Mouse (Mus musculus): ENCODE results near the gene Umad1. TPM values are rescaled to one million over a fixed set of nuclear protein-coding genes. Genes with fewer than 3 reads are reported as not detected.
"Not testable (repeated sequence)": the region's sequence is repeated elsewhere in the genome, so short reads cannot be mapped to it uniquely, and the experiment has no call there.

Umad1 gene
- polyA plus RNA-seq, 1 experiment from 2014 or later: 17.9 TPM

GRCm38 (mm10) chr6:8299066-8299863, 40.2 kb downstream of the Umad1 start:
- Histone ChIP-seq H3K4me3 (ENCODE audit: low read depth, low read length) (no peak overlapping the region), H3K27me3 (ENCODE audit: control insufficient read depth, insufficient read depth, low read length) (no peaks in the 10 kb centered on the region), H3K9ac (ENCODE audit: low read length) (no peak overlapping the region), H3K36me3 (ENCODE audit: control insufficient read depth, insufficient read depth, low read length) (no peaks in the 10 kb centered on the region), H3K4me2 (replicated peaks; ENCODE audit: low read depth) (no peak overlapping the region), H3K4me1 (replicated peaks; ENCODE audit: control insufficient read depth, insufficient read depth) (no peaks in the 10 kb centered on the region), H3K27ac (replicated peaks) (no peak overlapping the region), H3K9me3 (ENCODE audit: control insufficient read depth, low read length) (no peaks in the 10 kb centered on the region)
- no peak for DNase-seq (ENCODE audit: low spot score)
- ATAC-seq (ENCODE audit: low FRiP score, low TSS enrichment): no peak
- TF ChIP-seq EP300 (optimal IDR thresholded peaks at IDR 0.05) (no peak), CTCF (IDR thresholded peaks at IDR 0.05; ENCODE audit: low read depth) (no peak)
- WGBS: 82% methylated on average over 6 of the region's 6 CpGs

- Histone ChIP-seq H3K4me2 (replicated peaks; ENCODE audit: low read depth) (no peak overlapping the region), H3K9me3 (ENCODE audit: control insufficient read depth, low read length) (no peaks in the 10 kb centered on the region), H3K27ac (replicated peaks) (no peak overlapping the region), H3K4me3 (ENCODE audit: low read depth, low read length) (no peak overlapping the region), H3K4me1 (replicated peaks; ENCODE audit: control insufficient read depth, insufficient read depth) (no peaks in the 10 kb centered on the region), H3K27me3 (ENCODE audit: control insufficient read depth, insufficient read depth, low read length) (no peaks in the 10 kb centered on the region), H3K36me3 (ENCODE audit: control insufficient read depth, insufficient read depth, low read length) (no peaks in the 10 kb centered on the region), H3K9ac (ENCODE audit: low read length) (no peak overlapping the region)
- WGBS: 67% methylated on average over 6 of the region's 6 CpGs
- ATAC-seq (ENCODE audit: low FRiP score, low TSS enrichment) (no peak), DNase-seq (ENCODE audit: low spot score) (no peak)
- TF ChIP-seq EP300 (optimal IDR thresholded peaks at IDR 0.05) (no peak), CTCF (IDR thresholded peaks at IDR 0.05; ENCODE audit: low read depth) (no peak)
Observed at GRCm38 (mm10) chr6:8307878-8308775, 49.0 kb downstream of the Umad1 start.

- TF ChIP-seq EP300 (optimal IDR thresholded peaks at IDR 0.05): no peak
- TF ChIP-seq CTCF (IDR thresholded peaks at IDR 0.05; ENCODE audit: low read depth): no peak
- Histone ChIP-seq H3K27ac (replicated peaks) (no peak overlapping the region), H3K36me3 (ENCODE audit: control insufficient read depth, insufficient read depth, low read length) (no peaks in the 10 kb centered on the region), H3K4me2 (replicated peaks; ENCODE audit: low read depth) (no peak overlapping the region), H3K9me3 (ENCODE audit: control insufficient read depth, low read length) (no peaks in the 10 kb centered on the region), H3K9ac (ENCODE audit: low read length) (no peak overlapping the region), H3K27me3 (ENCODE audit: control insufficient read depth, insufficient read depth, low read length) (no peaks in the 10 kb centered on the region), H3K4me1 (replicated peaks; ENCODE audit: control insufficient read depth, insufficient read depth) (no peaks in the 10 kb centered on the region), H3K4me3 (ENCODE audit: low read depth, low read length) (no peak overlapping the region)
- ATAC-seq (ENCODE audit: low FRiP score, low TSS enrichment) (no peak), DNase-seq (ENCODE audit: low spot score) (no peak)
- 85% methylated on average over 2 of the region's 2 CpGs for WGBS
Observed at GRCm38 (mm10) chr6:8312554-8312953, 53.5 kb downstream of the Umad1 start.

- TF ChIP-seq EP300 (optimal IDR thresholded peaks at IDR 0.05) (no peak), CTCF (IDR thresholded peaks at IDR 0.05; ENCODE audit: low read depth) (no peak)
- DNase-seq (ENCODE audit: low spot score): no peak
- Histone ChIP-seq H3K9ac (ENCODE audit: low read length) (no peak overlapping the region), H3K27ac (replicated peaks) (no peak overlapping the region), H3K36me3 (ENCODE audit: control insufficient read depth, insufficient read depth, low read length) (no peaks in the 10 kb centered on the region), H3K4me2 (replicated peaks; ENCODE audit: low read depth) (no peak overlapping the region), H3K4me1 (replicated peaks; ENCODE audit: control insufficient read depth, insufficient read depth) (no peaks in the 10 kb centered on the region), H3K9me3 (ENCODE audit: control insufficient read depth, low read length) (no peaks in the 10 kb centered on the region), H3K4me3 (ENCODE audit: low read depth, low read length) (no peak overlapping the region), H3K27me3 (ENCODE audit: control insufficient read depth, insufficient read depth, low read length) (no peaks in the 10 kb centered on the region)
- no peak for ATAC-seq (ENCODE audit: low FRiP score, low TSS enrichment)
Observed at GRCm38 (mm10) chr6:8316201-8316600, 57.1 kb downstream of the Umad1 start.

- no peaks in the 10 kb centered on the region for H3K4me1 ChIP-seq (replicated peaks; ENCODE audit: control insufficient read depth, insufficient read depth)
- no peak for TF ChIP-seq EP300 (optimal IDR thresholded peaks at IDR 0.05)
- H3K4me2 ChIP-seq (replicated peaks; ENCODE audit: low read depth): no peak overlapping the region
- no peak for DNase-seq (ENCODE audit: low spot score)
- H3K4me3 ChIP-seq (ENCODE audit: low read depth, low read length): no peak overlapping the region
- no peaks in the 10 kb centered on the region for H3K36me3 ChIP-seq (ENCODE audit: control insufficient read depth, insufficient read depth, low read length)
- H3K27ac ChIP-seq (replicated peaks): no peak overlapping the region
- ATAC-seq (ENCODE audit: low FRiP score, low TSS enrichment): no peak
- 96% methylated on average over 2 of the region's 2 CpGs for WGBS
- no peaks in the 10 kb centered on the region for H3K9me3 ChIP-seq (ENCODE audit: control insufficient read depth, low read length)
- H3K9ac ChIP-seq (ENCODE audit: low read length): no peak overlapping the region
- H3K27me3 ChIP-seq (ENCODE audit: control insufficient read depth, insufficient read depth, low read length): no peaks in the 10 kb centered on the region
Observed at GRCm38 (mm10) chr6:8319591-8319990, 60.5 kb downstream of the Umad1 start.

GRCm38 (mm10) chr6:8331496-8331895, 72.4 kb downstream of the Umad1 start:
- not testable (repeated sequence) for H3K36me3 ChIP-seq (ENCODE audit: control insufficient read depth, insufficient read depth, low read length); ATAC-seq (ENCODE audit: low FRiP score, low TSS enrichment); H3K4me2 ChIP-seq (replicated peaks; ENCODE audit: low read depth); DNase-seq (ENCODE audit: low spot score); H3K9me3 ChIP-seq (ENCODE audit: control insufficient read depth, low read length); H3K9ac ChIP-seq (ENCODE audit: low read length); H3K4me3 ChIP-seq (ENCODE audit: low read depth, low read length); H3K27ac ChIP-seq (replicated peaks); H3K27me3 ChIP-seq (ENCODE audit: control insufficient read depth, insufficient read depth, low read length); H3K4me1 ChIP-seq (replicated peaks; ENCODE audit: control insufficient read depth, insufficient read depth)
- WGBS: 96% methylated on average over 3 of the region's 3 CpGs
